Mouse (Mus musculus): ENCODE data around the gene Mbnl2.

Gene Mbnl2

DNA sequence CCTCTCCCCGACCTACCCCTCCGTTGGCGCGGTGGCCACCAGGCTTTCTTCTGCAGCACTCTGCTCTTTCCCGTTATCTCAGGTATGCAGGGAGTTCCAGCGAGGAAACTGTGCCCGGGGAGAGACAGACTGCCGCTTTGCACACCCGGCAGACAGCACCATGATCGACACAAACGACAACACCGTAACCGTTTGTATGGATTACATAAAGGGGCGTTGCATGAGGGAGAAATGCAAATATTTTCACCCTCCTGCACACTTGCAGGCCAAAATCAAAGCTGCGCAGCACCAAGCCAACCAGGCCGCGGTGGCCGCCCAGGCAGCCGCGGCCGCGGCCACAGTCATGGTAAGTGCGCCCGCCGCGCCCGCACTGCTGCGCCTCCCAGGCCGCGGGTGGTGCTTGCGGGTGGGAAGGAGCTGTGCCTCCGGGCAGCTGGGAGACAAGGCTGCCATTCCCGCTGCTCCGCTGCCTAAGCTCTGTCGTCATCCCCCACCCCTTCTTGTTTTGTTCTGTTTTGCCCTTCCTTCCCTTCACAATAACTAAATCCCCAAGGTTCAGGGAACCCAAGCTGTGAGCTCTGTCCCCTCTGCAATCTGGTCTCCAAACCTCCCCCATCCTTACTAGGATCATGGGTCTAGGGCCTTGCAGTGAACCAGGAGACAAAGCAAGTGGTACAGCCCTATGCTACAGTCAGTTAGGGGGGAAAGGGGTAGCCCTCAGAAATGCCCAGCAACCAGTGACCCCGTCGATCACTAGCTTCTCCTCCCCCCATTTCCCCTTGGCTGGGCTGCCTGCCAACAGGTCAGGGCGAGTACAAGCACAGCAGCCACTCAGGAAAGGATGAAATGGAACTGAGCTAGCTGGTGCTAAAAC, 113.6 kb downstream of the Mbnl2 start:
- DNase-seq, result peak; percentile 56

DNA sequence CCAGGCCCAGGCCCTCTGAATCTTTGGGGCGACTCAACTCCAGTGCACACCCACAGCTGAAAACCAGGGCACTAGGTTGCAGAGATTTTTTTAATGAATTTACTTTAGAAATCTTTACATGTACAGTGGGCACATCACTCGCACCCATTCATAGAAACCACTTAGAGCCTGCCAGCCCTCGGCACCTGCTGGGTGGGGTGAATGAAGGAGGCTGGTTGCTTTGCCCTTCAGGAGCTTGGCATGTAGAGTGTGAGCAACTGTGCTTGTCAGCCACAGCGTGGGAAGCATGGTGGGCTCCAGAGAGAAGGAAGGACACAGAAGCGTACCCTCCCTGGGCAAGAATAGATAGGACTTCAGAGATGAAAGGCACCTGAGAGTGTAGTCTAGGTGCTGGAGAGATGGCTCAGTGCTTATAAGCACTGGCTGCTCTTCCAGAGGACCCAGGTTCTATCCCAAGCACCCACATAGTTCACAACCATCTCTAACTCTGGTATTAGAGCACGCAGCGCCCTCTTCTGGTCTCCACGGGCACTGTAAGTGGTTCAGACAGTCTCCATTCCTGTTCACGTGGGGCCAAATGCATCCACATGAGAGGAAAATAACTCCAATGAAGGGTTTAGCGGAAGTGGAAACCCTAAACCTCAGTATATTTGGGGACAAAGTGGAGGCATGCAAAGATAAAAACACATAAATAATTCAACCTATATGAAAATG, 114.9 kb downstream of the Mbnl2 start:
- DNase-seq, result no peak

DNA sequence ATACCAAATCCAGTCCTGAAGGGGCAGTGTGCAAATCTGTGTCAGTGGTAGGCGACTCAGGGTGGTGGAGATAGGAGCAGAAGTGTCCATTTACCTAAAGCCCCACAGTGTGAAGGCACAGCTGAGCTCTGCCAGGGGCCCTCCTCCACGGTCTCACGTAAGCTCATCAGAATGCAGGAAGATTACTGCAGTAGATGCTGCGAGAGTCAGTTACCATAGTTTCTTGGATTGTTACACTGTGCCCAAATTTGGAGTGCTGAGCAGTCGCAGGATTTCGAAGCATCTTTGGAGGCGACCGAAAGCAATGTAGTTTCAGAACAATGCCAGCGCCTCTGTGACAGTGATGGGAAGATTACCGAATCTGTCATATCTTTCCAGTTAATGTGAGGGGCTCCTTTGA, 116.2 kb downstream of the Mbnl2 start:
- DNase-seq, result no peak

DNA sequence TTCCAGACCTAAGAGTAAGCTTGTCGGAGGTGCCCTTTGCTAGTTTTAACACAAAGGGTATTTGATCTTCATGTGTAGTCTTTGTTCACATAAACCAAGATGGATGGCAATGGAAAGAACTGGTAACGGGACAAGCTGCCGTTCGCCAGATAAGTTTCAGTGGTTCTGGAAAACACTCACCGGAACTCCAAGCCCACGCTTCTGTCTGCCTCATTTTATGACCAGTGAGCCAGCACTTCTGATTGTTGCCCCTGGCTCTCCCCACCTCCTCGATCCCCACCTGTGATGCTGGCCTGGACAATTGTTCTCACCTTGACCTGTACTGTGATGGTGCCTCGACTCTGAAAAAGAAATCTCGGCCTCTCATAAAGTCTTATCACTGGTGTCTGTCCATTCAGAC, 117.0 kb downstream of the Mbnl2 start:
- DNase-seq, result no peak

GRCm38 (mm10) chr14:120393441-120393840, 118.0 kb downstream of the Mbnl2 start:
- DNase-seq, result no peak

DNA sequence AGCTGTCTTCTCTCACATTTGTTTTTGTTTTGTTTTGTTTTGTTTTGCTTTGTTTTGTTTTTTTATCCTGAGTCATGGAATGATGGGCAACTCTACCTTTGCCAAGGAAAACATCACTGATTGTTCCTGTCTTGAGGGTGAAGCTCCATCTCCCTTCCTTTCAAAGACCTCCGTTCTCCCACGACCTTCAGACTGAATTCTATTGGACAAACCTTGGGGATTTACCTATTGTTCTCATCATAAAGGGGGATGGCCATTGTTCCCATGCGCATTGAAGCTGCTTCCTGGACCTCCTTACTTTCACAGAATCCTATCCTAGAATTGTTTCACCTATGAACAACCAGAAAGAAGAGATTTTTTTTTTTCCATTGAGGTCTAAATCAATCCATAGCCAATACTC, 118.7 kb downstream of the Mbnl2 start:
- no peak for DNase-seq

- no peak for DNase-seq
Measured at GRCm38 (mm10) chr14:120394827-120395226, 119.4 kb downstream of the Mbnl2 start.

DNA sequence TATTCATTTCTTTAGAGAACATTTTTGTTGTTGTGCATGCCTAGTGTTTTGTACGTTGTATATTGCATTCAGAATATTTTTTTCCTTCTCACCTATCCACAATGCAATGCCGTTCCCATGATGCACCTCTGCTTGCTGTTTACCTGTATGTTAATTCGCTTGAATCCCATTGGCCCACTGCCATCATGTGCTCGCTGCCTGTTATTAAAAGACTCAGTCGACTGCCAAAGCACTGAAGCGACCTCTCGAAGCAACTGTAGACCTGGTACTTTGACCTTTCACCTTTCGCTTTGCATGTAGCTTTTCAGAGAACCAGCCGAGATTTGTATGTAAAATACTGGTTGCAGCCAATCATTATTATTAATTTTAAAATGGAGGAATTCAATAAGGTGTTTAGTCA, 120.0 kb downstream of the Mbnl2 start:
- DNase-seq, result no peak

GRCm38 (mm10) chr14:120397871-120398647, 122.6 kb downstream of the Mbnl2 start:
- peak; percentile 82 for DNase-seq

- no peak for DNase-seq
Measured at GRCm38 (mm10) chr14:120399614-120400013, 124.1 kb downstream of the Mbnl2 start.

DNA sequence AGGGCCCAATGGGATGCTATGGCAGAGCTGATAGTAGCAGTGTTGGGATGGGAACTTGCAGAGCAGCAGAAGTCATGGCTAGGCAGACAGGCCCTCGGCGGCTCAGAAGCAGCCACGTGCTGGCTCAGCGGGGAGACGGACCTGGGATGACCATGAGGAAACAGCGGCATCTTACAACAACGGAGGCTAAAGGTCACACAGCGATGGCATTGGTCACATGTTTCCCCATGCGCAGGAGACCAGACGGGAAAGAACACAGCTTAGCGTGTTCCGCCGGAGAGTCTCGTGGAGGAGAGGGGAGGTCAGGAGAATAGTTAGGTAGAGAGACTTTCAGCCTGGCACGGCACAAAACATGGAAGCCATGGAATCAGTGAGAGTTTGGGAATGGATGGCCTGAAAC, 125.7 kb downstream of the Mbnl2 start:
- DNase-seq, result no peak

GRCm38 (mm10) chr14:120402715-120403114, 127.2 kb downstream of the Mbnl2 start:
- DNase-seq, result no peak

DNA sequence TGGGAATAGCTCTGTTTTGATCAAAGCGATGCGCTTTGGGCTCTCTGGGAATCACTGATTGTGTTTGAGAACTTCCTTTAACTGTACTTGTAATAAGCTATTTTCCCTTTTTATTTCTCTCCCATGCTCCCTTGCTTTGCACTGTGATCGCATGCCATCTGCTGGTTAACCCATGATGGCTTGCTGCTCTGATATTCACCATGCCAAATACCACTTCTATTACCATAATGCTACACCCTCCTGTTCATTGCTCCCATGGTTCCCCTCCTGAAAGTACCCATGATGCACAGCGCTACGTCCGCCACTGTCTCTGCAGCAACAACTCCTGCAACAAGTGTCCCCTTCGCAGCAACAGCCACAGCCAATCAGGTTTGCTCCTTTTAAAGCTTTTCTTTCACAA, 128.9 kb downstream of the Mbnl2 start:
- no peak for DNase-seq

DNA sequence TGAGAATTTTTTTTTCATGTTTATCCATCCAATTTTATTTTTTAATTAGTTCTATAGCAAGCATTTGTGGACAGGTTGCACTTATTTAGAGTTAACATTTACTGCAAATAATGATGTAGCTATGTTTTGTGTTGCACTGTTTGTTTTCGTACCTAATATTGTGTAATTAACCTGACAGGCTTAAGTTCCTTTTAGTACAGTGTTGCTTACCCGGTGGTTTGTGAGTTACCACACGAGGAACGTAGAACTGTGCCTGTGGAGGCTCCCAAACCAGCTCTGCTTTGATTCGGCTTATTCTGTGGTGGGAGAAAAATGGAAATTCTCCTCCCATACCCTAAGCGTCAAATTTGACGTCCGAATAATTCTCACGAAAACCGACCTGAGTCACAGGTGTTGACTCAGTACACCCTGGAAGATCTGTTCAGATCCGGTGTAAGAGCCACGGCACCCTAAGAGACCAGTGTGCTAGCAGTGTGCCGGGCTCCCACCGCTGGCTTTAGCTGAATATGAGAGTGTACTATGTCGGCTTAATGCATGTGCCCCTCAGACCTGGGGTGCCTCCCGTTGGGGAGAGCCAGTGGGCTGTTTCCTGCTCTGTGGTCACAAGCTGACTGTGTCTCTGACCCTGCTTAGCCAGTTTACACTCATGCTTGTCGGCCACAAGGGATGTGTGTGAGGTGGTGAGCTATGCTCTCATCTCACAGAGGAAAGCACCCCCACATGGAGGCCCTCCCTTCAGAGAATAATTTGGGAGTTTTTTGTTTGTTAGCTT, 129.5 kb downstream of the Mbnl2 start:
- no peak for DNase-seq

- DNase-seq, result no peak
Measured at GRCm38 (mm10) chr14:120405597-120405996, 130.1 kb downstream of the Mbnl2 start.

- DNase-seq, result no peak
Measured at GRCm38 (mm10) chr14:120406271-120406670, 130.8 kb downstream of the Mbnl2 start.

DNA sequence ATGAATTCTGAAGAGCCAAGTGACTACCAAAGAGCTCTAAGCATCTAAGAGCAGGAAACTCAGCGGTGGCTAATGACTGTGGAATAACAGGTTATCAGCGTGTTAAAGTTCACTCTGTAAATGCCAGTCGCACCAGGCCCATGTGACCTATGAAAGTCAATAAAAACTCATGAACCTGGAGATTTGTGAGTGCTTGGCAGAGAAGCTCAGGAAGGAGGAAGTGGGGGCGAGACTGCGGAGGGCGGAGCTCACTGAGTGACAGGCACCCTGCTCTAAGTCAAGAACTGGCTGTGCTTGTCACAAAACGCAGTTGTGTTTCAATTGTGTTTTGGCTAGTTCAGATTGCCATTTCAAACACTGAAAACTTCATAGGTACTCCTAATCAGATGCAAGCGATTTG, 131.4 kb downstream of the Mbnl2 start:
- DNase-seq, result no peak

DNA sequence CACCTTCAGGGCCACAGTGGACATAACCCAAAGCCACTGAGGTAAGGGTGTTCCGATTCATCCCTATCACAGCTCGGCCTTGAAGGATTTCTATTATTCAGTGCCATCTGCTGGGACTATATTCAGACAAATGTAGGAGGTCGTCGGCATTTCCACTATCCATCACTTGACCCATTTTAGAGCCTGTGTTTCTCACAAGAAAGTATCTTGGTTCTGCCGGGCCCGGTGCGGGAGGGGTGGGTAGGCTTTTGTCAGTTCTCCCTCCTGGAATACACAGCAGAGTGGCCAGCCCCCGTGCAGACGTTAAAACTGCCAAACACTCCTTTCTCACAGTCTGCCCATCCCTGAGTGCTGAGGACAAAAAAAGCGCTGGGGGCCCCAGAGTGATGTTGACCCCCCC, 134.4 kb downstream of the Mbnl2 start:
- no peak for DNase-seq

DNA sequence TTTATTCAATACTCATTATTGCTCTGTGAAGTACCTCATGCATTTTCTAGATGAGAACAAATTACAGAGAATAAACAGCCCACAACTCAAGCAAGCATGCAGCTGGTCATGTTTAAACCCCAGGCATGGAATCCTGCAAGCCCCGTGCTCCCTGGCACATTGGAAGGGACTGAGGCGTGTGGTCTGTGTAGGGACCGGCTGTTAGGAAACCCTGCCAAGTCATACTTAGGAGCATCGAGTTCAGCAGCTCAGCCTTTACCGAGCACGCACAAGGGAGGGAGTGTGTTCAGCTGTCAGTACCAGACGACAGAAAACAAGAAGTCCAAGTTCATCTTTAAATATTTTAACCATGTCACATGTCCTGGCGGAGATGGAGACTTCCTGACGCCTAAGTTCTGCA, 141.4 kb downstream of the Mbnl2 start:
- no peak for DNase-seq

GRCm38 (mm10) chr14:120418964-120419363, 143.5 kb downstream of the Mbnl2 start:
- DNase-seq, result no peak

DNA sequence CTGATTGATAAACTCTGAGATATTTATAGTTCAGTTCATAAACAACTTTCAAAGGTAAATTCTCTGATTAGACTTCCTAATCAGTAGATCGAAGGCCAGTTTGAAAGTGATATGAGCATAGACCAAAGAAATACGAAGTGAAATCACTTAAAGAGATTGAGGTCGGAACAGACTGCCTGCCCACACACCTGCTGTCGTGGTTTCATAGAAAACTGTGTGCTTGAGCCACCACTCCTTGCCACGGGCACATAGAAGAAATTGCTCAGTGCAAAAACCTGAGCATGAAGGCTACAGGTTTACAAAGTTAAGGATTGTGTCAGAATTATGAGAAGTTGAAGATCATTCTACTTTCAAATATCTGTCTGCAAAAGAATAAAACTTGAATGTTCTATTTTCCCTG, 153.0 kb downstream of the Mbnl2 start:
- DNase-seq, result no peak

DNA sequence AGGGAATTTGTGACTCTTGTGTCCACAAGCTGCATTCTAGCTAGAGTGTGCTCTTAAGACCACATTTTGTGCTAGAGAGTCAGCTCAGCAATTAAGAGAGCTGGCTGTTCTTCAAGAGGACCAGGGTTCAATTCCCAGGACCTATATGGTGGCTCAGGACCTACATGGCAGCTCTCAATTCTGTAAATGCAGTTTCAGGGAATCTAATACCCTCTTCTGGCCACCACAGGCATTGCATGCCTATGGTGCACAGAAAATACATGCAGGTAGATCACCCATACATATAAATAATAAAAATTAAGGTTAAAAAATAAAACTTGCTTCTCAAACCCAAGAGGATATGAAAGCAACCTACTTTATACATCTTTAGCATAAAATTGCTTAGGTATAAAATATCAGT, 157.3 kb downstream of the Mbnl2 start:
- no peak for DNase-seq

DNA sequence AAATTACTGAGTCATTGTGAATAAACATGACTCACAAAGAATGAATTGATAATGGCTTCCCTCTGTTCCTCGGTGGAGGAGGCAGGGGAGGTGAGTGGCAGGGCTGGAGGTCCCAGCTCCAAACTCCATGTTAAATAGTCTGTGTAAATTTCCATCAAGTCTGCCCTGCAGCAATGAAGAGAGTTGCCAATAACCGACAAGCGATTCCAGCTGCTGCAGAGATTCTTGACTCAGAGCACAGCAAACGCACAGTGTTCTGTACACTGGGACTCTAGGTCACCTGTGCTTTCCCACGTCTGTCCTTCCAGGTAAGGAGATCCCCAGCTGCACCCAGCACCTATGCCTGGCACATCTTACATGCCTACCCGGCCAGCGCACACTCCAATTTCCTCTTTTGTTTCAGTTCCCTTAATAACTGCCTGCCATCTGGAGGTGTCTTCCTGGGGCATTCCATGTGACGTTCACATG, 158.5 kb downstream of the Mbnl2 start:
- DNase-seq, result no peak

Measured in cerebellum, adult 8-10 months (tissue).